Mouse (Mus musculus) ES-Bruce4 (cell line): ENCODE data around the gene 2610301B20Rik. TPM values are rescaled to one million over a fixed set of nuclear protein-coding genes. Genes with fewer than 3 reads are reported as not detected.
"Not testable (repeated sequence)": the region's sequence is repeated elsewhere in the genome, so short reads cannot be mapped to it uniquely, and the experiment has no call there.

Source experiments
- H3K27ac ChIP-seq: 2 replicates; pipeline ENCODE4 v1.5.1; 2012; ENCODE audit warnings: low read length, inconsistent platforms; ENCODE audit not compliant: insufficient read depth
- H3K27me3 ChIP-seq: 2 replicates; pipeline ENCODE4 v1.6.1; 2012; ENCODE audit warnings: mild to moderate bottlenecking, low read length, inconsistent platforms; ENCODE audit not compliant: control insufficient read depth, poor library complexity, insufficient read depth, severe bottlenecking
- H3K36me3 ChIP-seq: 2 replicates; pipeline ENCODE4 v1.6.1; 2012; ENCODE audit warnings: inconsistent platforms, mild to moderate bottlenecking, low read length, moderate library complexity; ENCODE audit not compliant: control insufficient read depth, poor library complexity, insufficient read depth, severe bottlenecking
- H3K4me1 ChIP-seq: one replicate; pipeline ENCODE4 v1.8.1; 2011; ENCODE audit warnings: low read length; ENCODE audit not compliant: control insufficient read depth, insufficient read depth
- H3K4me3 ChIP-seq: 2 replicates; pipeline ENCODE4 v1.5.1; 2011; ENCODE audit warnings: low read depth, mild to moderate bottlenecking, low read length
- H3K9ac ChIP-seq: 2 replicates; pipeline ENCODE4 v1.6.1; 2012; ENCODE audit warnings: low read depth, mild to moderate bottlenecking, inconsistent platforms; ENCODE audit not compliant: poor library complexity, severe bottlenecking
- H3K9me3 ChIP-seq: replicated peaks from 2 replicates; pipeline ENCODE4 v1.6.1; 2012; ENCODE audit warnings: mild to moderate bottlenecking, low read length, inconsistent platforms; ENCODE audit not compliant: control insufficient read depth, poor library complexity, insufficient read depth, severe bottlenecking
- CTCF ChIP-seq: IDR thresholded peaks from one replicate; pipeline ENCODE4 v1.8.1; 2011; ENCODE audit warnings: low read depth, low read length
- EP300 ChIP-seq: IDR thresholded peaks from 2 replicates; pipeline ENCODE4 v1.6.1; 2011; ENCODE audit warnings: low read depth, low read length; ENCODE audit not compliant: insufficient read depth
- POLR2A ChIP-seq: IDR thresholded peaks from one replicate; pipeline ENCODE4 v1.8.1; 2011; ENCODE audit warnings: low read length; ENCODE audit not compliant: insufficient read depth
- polyA plus RNA-seq: library from polyadenylated mRNA; stranded (reverse); fragments of >200 nt; gene quantifications from 2 replicates; pipeline ENCODE4 v1.2.4, GENCODE M21; 2011; ENCODE audit warnings: low read depth; ENCODE audit not compliant: missing spikeins, insufficient read depth, insufficient read length

The 2610301B20Rik gene
- polyA plus RNA-seq, 1 experiment: 16.9 TPM

DNA sequence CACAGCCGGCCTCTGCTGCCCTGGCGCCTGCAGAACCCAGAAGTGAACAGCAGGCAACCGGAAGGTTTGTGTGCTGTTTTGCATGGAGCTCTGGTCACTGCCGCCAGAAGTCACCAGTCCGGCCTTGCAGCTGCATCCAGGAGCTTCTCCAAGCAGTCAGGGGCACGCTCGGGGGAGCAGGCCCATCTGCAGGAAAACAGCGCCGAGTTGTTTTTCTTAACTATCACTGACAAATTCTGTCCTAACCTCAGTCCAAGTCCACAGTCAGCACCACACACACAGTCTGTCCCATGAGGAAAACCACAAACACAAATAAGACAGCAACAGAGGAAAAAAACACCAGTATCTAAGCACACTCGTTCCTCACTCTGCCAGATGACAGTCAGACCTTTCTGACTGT lies 14.5 kb downstream of the 2610301B20Rik start:
- TF ChIP-seq EP300 (no peak), POLR2A (no peak), CTCF (no peak)
- no peak overlapping the region for H3K27ac ChIP-seq
- no peaks in the 10 kb centered on the region for H3K4me1 ChIP-seq
- no peaks in the 10 kb centered on the region for H3K27me3 ChIP-seq
- H3K9ac ChIP-seq: peak overlapping the region; percentile 49
- peak overlapping the region; percentile 46 for H3K4me3 ChIP-seq
- H3K9me3 ChIP-seq: peaks cover 9% of the 10 kb centered on the region
- H3K36me3 ChIP-seq: no peaks in the 10 kb centered on the region

DNA sequence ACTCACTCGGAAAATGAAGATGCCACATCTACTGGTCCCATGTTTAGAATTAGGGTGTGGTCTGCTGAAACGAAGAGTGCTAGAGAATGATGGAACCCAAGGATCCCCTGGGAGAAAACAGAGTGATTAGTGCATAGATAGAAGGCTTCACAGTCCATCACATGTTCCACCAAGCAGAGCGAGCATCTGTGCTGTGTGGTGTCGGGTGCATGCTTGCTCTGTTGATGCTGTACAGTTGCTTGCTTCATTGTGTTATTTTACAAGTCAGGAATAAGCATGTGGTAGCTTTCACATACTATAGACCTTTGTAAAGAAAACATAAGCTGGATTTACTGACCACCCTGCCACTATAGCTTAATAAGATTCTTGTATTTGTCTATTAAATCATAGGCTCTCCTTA lies 22.0 kb downstream of the 2610301B20Rik start:
- Histone ChIP-seq H3K36me3 (no peaks in the 10 kb centered on the region; the same call in 1 of the 2 replicates), H3K4me1 (no peaks in the 10 kb centered on the region), H3K9ac (no peak overlapping the region), H3K27me3 (no peaks in the 10 kb centered on the region), H3K9me3 (no peaks in the 10 kb centered on the region), H3K4me3 (no peak overlapping the region), H3K27ac (no peak overlapping the region)
- TF ChIP-seq POLR2A: no peak
- TF ChIP-seq EP300: no peak
- no peak for TF ChIP-seq CTCF

DNA sequence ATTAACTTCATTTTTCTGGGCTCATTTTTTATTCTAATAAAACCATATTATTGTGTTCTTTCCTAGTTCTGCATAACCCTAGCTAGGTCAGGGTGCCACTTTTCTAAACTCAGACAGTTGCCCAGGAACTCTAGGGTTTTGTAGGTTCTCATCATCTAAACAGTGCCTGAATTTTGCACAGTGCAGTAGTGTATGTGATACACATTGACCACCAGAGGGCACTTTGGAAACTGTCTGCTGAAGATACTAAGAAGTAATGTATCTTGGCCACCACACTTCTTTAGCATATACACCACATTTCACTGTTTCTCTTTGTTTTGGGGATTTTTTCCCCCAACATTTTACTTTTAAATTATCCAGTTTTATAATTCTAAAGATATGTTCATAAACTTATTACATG lies 22.6 kb downstream of the 2610301B20Rik start:
- Histone ChIP-seq H3K9me3 (no peaks in the 10 kb centered on the region), H3K9ac (no peak overlapping the region), H3K27ac (no peak overlapping the region), H3K36me3 (no peaks in the 10 kb centered on the region; the same call in 1 of the 2 replicates), H3K27me3 (no peaks in the 10 kb centered on the region), H3K4me1 (no peaks in the 10 kb centered on the region), H3K4me3 (no peak overlapping the region)
- TF ChIP-seq CTCF (peak; percentile 20), EP300 (no peak)

DNA sequence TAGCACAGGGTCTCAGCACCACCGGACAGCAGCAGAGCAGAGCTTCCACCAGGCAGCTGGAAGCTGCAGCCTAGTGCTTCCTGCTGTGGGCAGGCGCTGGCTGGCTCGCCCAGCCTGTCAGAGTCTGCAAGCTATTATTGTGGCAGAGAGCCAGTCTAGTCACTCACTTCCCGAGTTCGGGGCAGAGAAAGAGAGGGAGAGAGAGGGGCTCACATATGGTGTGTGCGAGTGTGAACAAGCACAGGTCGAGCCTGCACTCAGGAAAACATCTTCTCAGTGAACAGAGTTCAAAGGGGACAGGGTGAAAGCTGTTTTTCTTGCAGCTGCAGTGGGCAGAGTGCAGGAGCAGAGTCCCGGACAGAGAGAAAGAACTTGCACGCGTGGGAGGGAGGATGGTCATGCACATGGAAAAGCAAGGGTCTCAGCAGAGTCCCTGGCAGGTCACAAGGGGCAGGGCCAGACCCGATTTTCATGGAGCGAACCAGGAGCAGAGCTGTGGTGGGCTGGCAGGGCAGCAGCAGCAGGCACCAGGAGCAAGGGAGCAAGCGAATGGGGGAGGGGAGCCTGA lies 31.0 kb downstream of the 2610301B20Rik start:
- H3K4me3 ChIP-seq: 0 out of 2 replicates have a peak overlapping the region, but pooled peaks have one; percentile 6
- H3K27me3 ChIP-seq: no peaks in the 10 kb centered on the region
- no peak for TF ChIP-seq EP300
- no peaks in the 10 kb centered on the region for H3K36me3 ChIP-seq
- no peak overlapping the region for H3K9ac ChIP-seq
- no peaks in the 10 kb centered on the region for H3K4me1 ChIP-seq
- H3K9me3 ChIP-seq: no peaks in the 10 kb centered on the region
- no peak overlapping the region for H3K27ac ChIP-seq

DNA sequence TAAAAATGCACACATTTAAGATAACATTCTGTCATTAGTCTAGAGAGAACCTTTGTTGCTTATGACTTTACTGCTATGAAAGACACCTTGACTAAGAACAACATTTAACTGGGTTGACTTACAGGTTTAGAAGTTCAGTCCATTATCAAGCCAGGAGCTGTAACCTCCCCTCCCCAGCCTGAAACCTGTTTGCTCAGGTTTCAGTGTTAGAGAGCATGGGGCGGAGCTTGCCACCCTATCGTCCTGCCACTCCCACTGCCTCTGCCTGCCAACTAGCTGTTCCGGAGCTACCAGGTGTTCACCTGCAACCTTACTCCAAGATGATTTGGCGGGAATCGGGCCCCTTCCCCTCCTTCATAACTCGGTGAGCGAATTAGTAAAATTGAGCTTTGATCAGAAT lies 37.1 kb downstream of the 2610301B20Rik start:
- H3K4me1 ChIP-seq, H3K27me3 ChIP-seq, H3K36me3 ChIP-seq, H3K9me3 ChIP-seq, H3K27ac ChIP-seq, H3K9ac ChIP-seq: not testable (repeated sequence)
- peak overlapping the region; percentile 17; the same call in 1 of the 2 replicates for H3K4me3 ChIP-seq

DNA sequence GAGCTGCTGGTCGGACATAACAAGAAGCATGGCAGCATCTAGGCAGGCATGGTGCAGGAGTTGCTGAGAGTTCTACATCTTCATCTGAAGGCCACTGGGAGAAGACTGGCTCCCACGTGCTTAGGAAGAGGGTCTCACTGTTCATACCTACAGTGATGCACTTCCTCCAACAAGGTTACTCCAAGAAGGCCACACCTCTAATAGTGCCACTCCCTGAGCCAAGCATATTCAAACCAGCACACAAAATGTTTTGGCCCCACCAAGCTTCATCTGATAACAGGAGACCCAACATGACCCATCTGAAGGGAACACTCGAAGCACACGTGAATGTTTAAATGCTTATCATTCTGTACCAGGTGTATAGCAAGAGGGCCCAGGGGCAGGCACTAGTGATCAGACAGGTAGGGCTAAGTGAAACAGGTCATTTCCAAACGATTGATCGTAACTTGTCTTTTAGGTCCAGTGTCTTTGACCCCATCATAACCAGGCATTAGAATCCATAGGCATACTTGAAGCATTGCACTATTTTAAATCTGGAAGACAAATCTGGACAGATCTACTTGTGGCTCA lies 37.7 kb downstream of the 2610301B20Rik start:
- Histone ChIP-seq H3K27me3 (no peaks in the 10 kb centered on the region), H3K9me3 (no peaks in the 10 kb centered on the region), H3K9ac (no peak overlapping the region), H3K4me3 (peak overlapping the region; percentile 9; the same call in 1 of the 2 replicates), H3K27ac (no peak overlapping the region), H3K36me3 (no peaks in the 10 kb centered on the region), H3K4me1 (peaks cover 8% of the 10 kb centered on the region)
- TF ChIP-seq EP300 (no peak), POLR2A (no peak), CTCF (no peak)
